Mouse (Mus musculus): ENCODE measurements around the gene Dennd5b. TPM values are rescaled to one million over a fixed set of nuclear protein-coding genes. Genes with fewer than 3 reads are reported as not detected.

The Dennd5b gene
- polyA plus RNA-seq (2014; fragmentation: Nextera tagmentation; extraction: Ambion mirVana), result 7.5 and 9.1 TPM in 2 replicates

GRCm38 (mm10) chr6:149101076-149101942 lies at the start of gene Dennd5b:
Gene Dennd5b (minus strand): TSS chr6:149101680.
- DNase-seq (ENCODE audit: low spot score) (peak; percentile 83), ATAC-seq (ENCODE audit: insufficient number of reproducible peaks, low FRiP score, low TSS enrichment, low read depth) (peak; percentile 88)
- under 1% methylated on average over 122 of the region's 124 CpGs for WGBS
- Histone ChIP-seq H3K9me3 (ENCODE audit: control insufficient read depth, low read length) (no peaks in the 10 kb centered on the region), H3K36me3 (ENCODE audit: control insufficient read depth, insufficient read depth, low read length) (no peaks in the 10 kb centered on the region), H3K4me2 (ENCODE audit: low read depth, severe bottlenecking) (peak within 1 kb of the TSS; percentile 81), H3K4me3 (ENCODE audit: low read depth, low read length) (peak within 1 kb of the TSS; percentile 81), H3K27ac (replicated peaks; ENCODE audit: low read depth, low read length) (peak within 1 kb of the TSS; percentile 80), H3K9ac (ENCODE audit: low read length) (peak within 1 kb of the TSS; percentile 89), H3K27me3 (ENCODE audit: control insufficient read depth, insufficient read depth, low read length) (no peaks in the 10 kb centered on the region), H3K4me1 (ENCODE audit: control insufficient read depth, insufficient read depth, low read length) (no peaks in the 10 kb centered on the region)

GRCm38 (mm10) chr6:149148436-149149229 lies 47.2 kb upstream of the Dennd5b start:
- H3K36me3 ChIP-seq (ENCODE audit: control insufficient read depth, insufficient read depth, low read length), result no peaks in the 10 kb centered on the region
- H3K4me2 ChIP-seq (ENCODE audit: low read depth, severe bottlenecking), result no peak overlapping the region
- no peaks in the 10 kb centered on the region for H3K9me3 ChIP-seq (ENCODE audit: control insufficient read depth, low read length)
- no peaks in the 10 kb centered on the region for H3K27me3 ChIP-seq (ENCODE audit: control insufficient read depth, insufficient read depth, low read length)
- H3K9ac ChIP-seq (ENCODE audit: low read length), result no peak overlapping the region
- WGBS, result 80% methylated on average over 7 of the region's 7 CpGs
- DNase-seq (ENCODE audit: low spot score), result no peak
- no peak overlapping the region for H3K27ac ChIP-seq (replicated peaks; ENCODE audit: low read depth, low read length)
- ATAC-seq (ENCODE audit: insufficient number of reproducible peaks, low FRiP score, low TSS enrichment, low read depth), result no peak
- no peak overlapping the region for H3K4me3 ChIP-seq (ENCODE audit: low read depth, low read length)
- no peaks in the 10 kb centered on the region for H3K4me1 ChIP-seq (ENCODE audit: control insufficient read depth, insufficient read depth, low read length)

GRCm38 (mm10) chr6:149145143-149145542 lies 43.7 kb upstream of the Dennd5b start:
- Histone ChIP-seq H3K9ac (ENCODE audit: low read length) (no peak overlapping the region), H3K9me3 (ENCODE audit: control insufficient read depth, low read length) (no peaks in the 10 kb centered on the region), H3K4me1 (ENCODE audit: control insufficient read depth, insufficient read depth, low read length) (no peaks in the 10 kb centered on the region), H3K36me3 (ENCODE audit: control insufficient read depth, insufficient read depth, low read length) (no peaks in the 10 kb centered on the region), H3K4me3 (ENCODE audit: low read depth, low read length) (no peak overlapping the region), H3K27ac (replicated peaks; ENCODE audit: low read depth, low read length) (no peak overlapping the region), H3K27me3 (ENCODE audit: control insufficient read depth, insufficient read depth, low read length) (no peaks in the 10 kb centered on the region), H3K4me2 (ENCODE audit: low read depth, severe bottlenecking) (no peak overlapping the region)
- WGBS, result 89% methylated on average over 1 of the region's 1 CpGs
- DNase-seq (ENCODE audit: low spot score), result no peak
- ATAC-seq (ENCODE audit: insufficient number of reproducible peaks, low FRiP score, low TSS enrichment, low read depth), result no peak

DNA sequence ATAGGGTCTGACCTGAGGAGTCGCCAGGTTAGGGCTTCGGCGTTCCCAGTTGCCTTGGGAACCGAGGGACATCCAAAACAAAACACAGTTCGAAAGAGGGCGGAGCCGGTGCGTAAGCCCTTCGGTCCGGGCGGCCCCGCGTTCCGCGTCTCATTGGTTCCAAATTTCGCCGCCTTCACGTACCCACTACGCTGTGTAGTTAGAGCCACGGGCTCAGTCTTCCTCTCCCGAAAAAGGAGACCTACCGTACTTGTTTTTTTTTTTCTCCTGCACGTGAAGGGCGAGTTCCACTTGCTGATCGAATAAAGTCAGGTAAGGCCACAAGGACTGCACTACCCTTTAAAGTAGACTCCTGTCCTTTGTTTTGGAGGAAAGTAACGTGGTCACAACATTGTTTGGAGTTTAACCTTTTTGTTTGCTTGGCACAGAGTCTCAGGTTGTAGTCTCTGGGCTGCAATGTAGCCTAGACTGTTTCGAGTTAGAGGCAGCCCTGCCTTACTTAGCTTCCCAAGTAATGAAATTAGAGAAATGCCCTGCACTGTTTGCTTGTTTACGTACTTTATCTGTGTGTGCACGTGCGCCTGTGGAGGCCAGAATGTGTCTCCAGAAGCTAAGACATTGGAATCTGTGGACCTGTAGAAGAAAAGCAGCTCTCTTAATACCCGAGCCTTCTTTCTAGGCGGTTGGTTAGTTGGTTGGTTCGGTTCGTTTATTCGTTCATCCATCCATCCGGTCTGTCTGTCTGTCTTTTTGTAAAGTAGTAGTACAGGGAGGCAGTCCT lies 40.1 kb upstream of the Dennd5b start:
- peak; percentile 92 for DNase-seq (ENCODE audit: low spot score)
- ATAC-seq (ENCODE audit: insufficient number of reproducible peaks, low FRiP score, low TSS enrichment, low read depth), result peak; percentile 96
- H3K9me3 ChIP-seq (ENCODE audit: control insufficient read depth, low read length), result no peaks in the 10 kb centered on the region
- peak overlapping the region; percentile 38; the same call in 1 of the 2 replicates for H3K27ac ChIP-seq (replicated peaks; ENCODE audit: low read depth, low read length)
- WGBS, result 6% methylated on average over 36 of the region's 36 CpGs
- peak overlapping the region; percentile 37 for H3K4me3 ChIP-seq (ENCODE audit: low read depth, low read length)
- peak overlapping the region; percentile 56 for H3K4me2 ChIP-seq (ENCODE audit: low read depth, severe bottlenecking)
- H3K27me3 ChIP-seq (ENCODE audit: control insufficient read depth, insufficient read depth, low read length), result no peaks in the 10 kb centered on the region
- no peaks in the 10 kb centered on the region for H3K36me3 ChIP-seq (ENCODE audit: control insufficient read depth, insufficient read depth, low read length)
- peak overlapping the region; percentile 67 for H3K9ac ChIP-seq (ENCODE audit: low read length)
- H3K4me1 ChIP-seq (ENCODE audit: control insufficient read depth, insufficient read depth, low read length), result no peaks in the 10 kb centered on the region

DNA sequence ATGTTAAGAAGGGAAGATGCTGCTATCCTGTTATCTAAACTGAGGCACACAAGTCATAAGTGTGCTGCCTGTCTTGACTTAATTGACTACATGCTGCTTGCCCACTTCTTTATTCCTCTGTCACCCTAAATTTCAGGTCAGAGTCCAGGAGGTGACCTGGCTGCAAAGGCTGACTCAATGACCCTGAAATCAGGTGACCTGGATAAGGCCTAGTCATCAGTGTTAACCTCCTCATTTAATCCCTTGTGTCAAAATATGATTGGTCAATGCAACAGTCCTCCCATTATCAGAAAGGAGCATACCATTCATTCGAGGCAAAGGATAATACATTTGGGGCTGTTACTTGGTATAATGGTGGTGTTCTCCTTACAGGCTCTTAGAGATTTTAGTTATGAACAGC lies 38.0 kb upstream of the Dennd5b start, which contains the start of gene Etfbkmt:
TSS of gene Etfbkmt (plus strand) at position 379 of the 400 bp plus-strand sequence.
- H3K9ac ChIP-seq (ENCODE audit: low read length), result no peak within 1 kb of the TSS
- no peak for DNase-seq (ENCODE audit: low spot score)
- 85% methylated on average over 1 of the region's 1 CpGs for WGBS
- H3K9me3 ChIP-seq (ENCODE audit: control insufficient read depth, low read length), result no peaks in the 10 kb centered on the region
- no peaks in the 10 kb centered on the region for H3K36me3 ChIP-seq (ENCODE audit: control insufficient read depth, insufficient read depth, low read length)
- no peak within 1 kb of the TSS for H3K4me2 ChIP-seq (ENCODE audit: low read depth, severe bottlenecking)
- H3K27ac ChIP-seq (replicated peaks; ENCODE audit: low read depth, low read length), result no peak within 1 kb of the TSS
- ATAC-seq (ENCODE audit: insufficient number of reproducible peaks, low FRiP score, low TSS enrichment, low read depth), result no peak
- H3K4me3 ChIP-seq (ENCODE audit: low read depth, low read length), result no peak within 1 kb of the TSS
- H3K4me1 ChIP-seq (ENCODE audit: control insufficient read depth, insufficient read depth, low read length), result no peaks in the 10 kb centered on the region
- H3K27me3 ChIP-seq (ENCODE audit: control insufficient read depth, insufficient read depth, low read length), result no peaks in the 10 kb centered on the region

- Histone ChIP-seq H3K27ac (replicated peaks; ENCODE audit: low read depth, low read length) (no peak overlapping the region), H3K27me3 (ENCODE audit: control insufficient read depth, insufficient read depth, low read length) (no peaks in the 10 kb centered on the region), H3K4me2 (ENCODE audit: low read depth, severe bottlenecking) (no peak overlapping the region), H3K4me1 (ENCODE audit: control insufficient read depth, insufficient read depth, low read length) (no peaks in the 10 kb centered on the region), H3K9me3 (ENCODE audit: control insufficient read depth, low read length) (no peaks in the 10 kb centered on the region), H3K4me3 (ENCODE audit: low read depth, low read length) (no peak overlapping the region), H3K9ac (ENCODE audit: low read length) (no peak overlapping the region), H3K36me3 (ENCODE audit: control insufficient read depth, insufficient read depth, low read length) (no peaks in the 10 kb centered on the region)
- ATAC-seq (ENCODE audit: insufficient number of reproducible peaks, low FRiP score, low TSS enrichment, low read depth) (no peak), DNase-seq (ENCODE audit: low spot score) (no peak)
- 92% methylated on average over 3 of the region's 3 CpGs for WGBS
Observed at GRCm38 (mm10) chr6:149139011-149139410, 37.5 kb upstream of the Dennd5b start.

- Histone ChIP-seq H3K4me3 (ENCODE audit: low read depth, low read length) (no peak overlapping the region), H3K4me1 (ENCODE audit: control insufficient read depth, insufficient read depth, low read length) (no peaks in the 10 kb centered on the region), H3K4me2 (ENCODE audit: low read depth, severe bottlenecking) (no peak overlapping the region), H3K9ac (ENCODE audit: low read length) (no peak overlapping the region), H3K9me3 (ENCODE audit: control insufficient read depth, low read length) (no peaks in the 10 kb centered on the region), H3K36me3 (ENCODE audit: control insufficient read depth, insufficient read depth, low read length) (no peaks in the 10 kb centered on the region), H3K27ac (replicated peaks; ENCODE audit: low read depth, low read length) (no peak overlapping the region), H3K27me3 (ENCODE audit: control insufficient read depth, insufficient read depth, low read length) (no peaks in the 10 kb centered on the region)
- 45% methylated on average over 2 of the region's 2 CpGs for WGBS
- DNase-seq (ENCODE audit: low spot score) (no peak), ATAC-seq (ENCODE audit: insufficient number of reproducible peaks, low FRiP score, low TSS enrichment, low read depth) (no peak)
Observed at GRCm38 (mm10) chr6:149137936-149138335, 36.5 kb upstream of the Dennd5b start.

DNA sequence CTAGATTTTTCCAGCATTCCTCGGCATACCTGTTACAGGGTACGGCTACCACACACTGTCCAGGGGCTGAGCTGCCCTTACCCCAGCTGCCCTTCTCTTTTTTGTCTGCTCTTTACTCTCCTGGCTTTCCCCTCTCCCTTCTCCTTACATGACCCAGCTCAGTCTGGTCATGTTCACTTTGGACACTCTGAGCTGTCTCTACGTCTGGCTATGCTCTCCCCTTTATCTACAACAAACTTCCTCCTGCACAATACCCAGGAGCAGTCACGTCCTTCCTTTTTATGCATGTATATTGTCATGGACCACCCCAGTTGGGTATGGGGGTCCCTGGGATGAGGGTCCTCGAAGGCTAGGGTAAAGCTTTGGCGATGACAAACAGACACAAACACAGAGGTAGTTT lies 34.2 kb upstream of the Dennd5b start:
- no peak overlapping the region for H3K27ac ChIP-seq (replicated peaks; ENCODE audit: low read depth, low read length)
- WGBS, result 69% methylated on average over 6 of the region's 6 CpGs
- DNase-seq (ENCODE audit: low spot score), result no peak

More for the DNA sequence above, 34.2 kb upstream of the Dennd5b start:
- Histone ChIP-seq H3K4me2 (ENCODE audit: low read depth, severe bottlenecking) (no peak overlapping the region), H3K9me3 (ENCODE audit: control insufficient read depth, low read length) (no peaks in the 10 kb centered on the region), H3K9ac (ENCODE audit: low read length) (no peak overlapping the region), H3K27me3 (ENCODE audit: control insufficient read depth, insufficient read depth, low read length) (no peaks in the 10 kb centered on the region), H3K4me3 (ENCODE audit: low read depth, low read length) (no peak overlapping the region), H3K4me1 (ENCODE audit: control insufficient read depth, insufficient read depth, low read length) (no peaks in the 10 kb centered on the region), H3K36me3 (ENCODE audit: control insufficient read depth, insufficient read depth, low read length) (no peaks in the 10 kb centered on the region)
- ATAC-seq (ENCODE audit: insufficient number of reproducible peaks, low FRiP score, low TSS enrichment, low read depth), result no peak
